Mouse (Mus musculus) midbrain, embryonic 11.5 days (tissue): ENCODE measurements at regions not wholly inside any gene's neighbourhood (a gene's known extent, or its start where the extent isn't known, plus 50 kb on each side); places are given as distances from the start of the nearest gene placed in this dataset.

Experiments used
- ATAC-seq: fragments of 200-750 bp; cut with Nextera tagmentation; 2 replicates; pipeline ENCODE4 v1.8.0; 2017; ENCODE audit warnings: moderate TSS enrichment, moderate library complexity; ENCODE audit not compliant: low FRiP score
- DNase-seq: peaks from one replicate; pipeline ENCODE4 v3.0.0; 2015; ENCODE audit warnings: low spot score; ENCODE audit errors: missing footprints
- H3K27ac ChIP-seq: fragments of 300-500 bp; sonication (generic); 2 replicates; pipeline ENCODE4 v1.5.1; 2014; ENCODE audit warnings: low read depth, low read length
- H3K27me3 ChIP-seq: fragments of 300-500 bp; sonication (generic); 2 replicates; pipeline ENCODE4 v1.6.1; 2014; ENCODE audit warnings: mild to moderate bottlenecking, low read length, moderate library complexity, mixed read lengths; ENCODE audit not compliant: control insufficient read depth, insufficient read depth
- H3K36me3 ChIP-seq: fragments of 300-500 bp; sonication (generic); 2 replicates; pipeline ENCODE4 v1.6.1; 2014; ENCODE audit warnings: mild to moderate bottlenecking, low read length, moderate library complexity, mixed read lengths; ENCODE audit not compliant: control insufficient read depth, insufficient read depth
- H3K4me1 ChIP-seq: fragments of 300-500 bp; sonication (generic); 2 replicates; pipeline ENCODE4 v1.6.1; 2014; ENCODE audit warnings: low read length; ENCODE audit not compliant: control insufficient read depth, insufficient read depth
- H3K4me2 ChIP-seq: fragments of 300-500 bp; sonication (generic); 2 replicates; pipeline ENCODE4 v1.6.1; 2014; ENCODE audit warnings: mild to moderate bottlenecking, moderate library complexity
- H3K4me3 ChIP-seq: fragments of 300-500 bp; sonication (generic); 2 replicates; pipeline ENCODE4 v1.5.1; 2014; ENCODE audit warnings: low read depth, low read length
- H3K9ac ChIP-seq: fragments of 300-500 bp; sonication (generic); 2 replicates; pipeline ENCODE4 v1.6.1; 2014; ENCODE audit warnings: low read length
- H3K9me3 ChIP-seq: fragments of 300-500 bp; sonication (generic); 2 replicates; pipeline ENCODE4 v1.6.1; 2016; ENCODE audit warnings: low read length; ENCODE audit not compliant: control insufficient read depth
- WGBS: fragments of 180-500 bp; shearing (Covaris S2); extraction: QIAGEN DNeasy Blood & Tissue Kit; methylation state at CpG from one replicate; pipeline ENCODE4 v1.1.7; 2014; 5-methylcytosine and 5-hydroxymethylcytosine counted together

DNA sequence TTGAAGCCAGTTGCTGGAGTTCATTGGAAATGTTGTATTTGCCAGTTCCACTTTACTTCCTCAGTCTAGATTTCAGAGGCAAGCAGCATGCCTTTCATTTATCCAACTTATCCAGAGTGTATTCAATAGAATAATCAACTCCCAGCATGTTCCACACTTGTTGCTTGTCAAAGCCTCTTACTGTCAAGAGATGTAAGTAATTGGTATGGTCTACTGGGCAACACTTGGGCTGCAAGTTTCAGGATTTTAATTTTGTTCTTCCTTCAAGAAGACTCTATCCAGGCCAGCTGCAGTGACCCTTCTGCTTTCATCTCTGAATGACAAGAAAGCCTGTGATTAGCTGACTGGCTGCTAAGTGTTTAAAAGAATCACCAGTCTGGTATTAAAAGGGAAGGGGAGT, 3131.6 kb upstream of the Lrrc6 start:
- Histone ChIP-seq H3K27me3 (no peaks in the 10 kb centered on the region), H3K4me1 (no peaks in the 10 kb centered on the region), H3K4me2 (no peak overlapping the region), H3K27ac (no peak overlapping the region), H3K36me3 (no peaks in the 10 kb centered on the region), H3K9ac (no peak overlapping the region), H3K9me3 (no peaks in the 10 kb centered on the region), H3K4me3 (no peak overlapping the region)
- ATAC-seq = 0 out of 2 replicates have a peak, but pooled peaks have one; percentile 38
- peak; percentile 80 for DNase-seq

DNA sequence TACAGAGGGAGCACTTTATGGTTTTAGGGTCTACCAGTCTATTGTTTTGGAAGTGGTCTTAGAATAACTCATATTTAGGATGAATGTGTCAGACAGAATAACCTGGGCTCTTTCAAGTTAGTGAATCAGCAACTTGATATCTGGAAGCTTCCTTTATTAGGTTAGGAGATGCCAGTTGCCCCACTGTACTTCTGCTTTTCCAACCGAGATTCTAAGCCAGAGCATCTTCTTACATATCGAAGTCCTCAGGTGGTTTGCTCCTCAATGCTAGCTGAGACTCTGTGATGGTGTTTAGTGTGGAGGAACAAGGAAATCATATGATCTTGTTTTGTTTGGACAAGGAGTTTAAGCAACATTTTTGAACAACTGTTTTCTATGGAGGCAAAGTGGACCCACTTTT, 3117.3 kb upstream of the Lrrc6 start:
- Histone ChIP-seq H3K4me2 (no peak overlapping the region), H3K4me3 (no peak overlapping the region), H3K36me3 (no peaks in the 10 kb centered on the region), H3K27me3 (no peaks in the 10 kb centered on the region), H3K9me3 (no peaks in the 10 kb centered on the region), H3K27ac (no peak overlapping the region), H3K9ac (no peak overlapping the region), H3K4me1 (no peaks in the 10 kb centered on the region)
- DNase-seq = no peak
- WGBS = 88% methylated on average over 2 of the region's 2 CpGs
- ATAC-seq = no peak

DNA sequence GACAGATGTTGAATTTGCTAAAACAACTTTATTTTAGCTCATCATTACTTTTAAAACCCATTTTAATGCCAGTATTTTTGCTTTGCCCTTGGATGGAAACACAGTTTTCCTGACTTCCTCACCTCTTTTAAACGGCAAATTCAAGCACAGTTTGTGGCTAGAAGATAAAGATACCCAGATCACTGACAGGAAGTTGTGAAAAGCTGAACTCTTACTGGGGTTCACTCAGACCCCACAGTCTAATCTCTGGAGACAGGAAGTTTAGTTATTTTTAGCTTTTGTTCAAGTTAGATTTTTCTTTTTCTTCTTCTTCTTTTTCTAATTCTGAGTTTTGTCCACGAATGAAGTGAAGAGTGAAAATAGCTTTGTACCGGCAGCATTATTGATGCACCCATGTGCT, 3113.3 kb upstream of the Lrrc6 start:
- no peak overlapping the region for H3K27ac ChIP-seq
- H3K36me3 ChIP-seq = no peaks in the 10 kb centered on the region
- DNase-seq = no peak
- no peaks in the 10 kb centered on the region for H3K9me3 ChIP-seq
- ATAC-seq = no peak
- WGBS = 83% methylated on average over 3 of the region's 3 CpGs
- no peak overlapping the region for H3K4me3 ChIP-seq
- H3K9ac ChIP-seq = no peak overlapping the region
- H3K27me3 ChIP-seq = no peaks in the 10 kb centered on the region
- H3K4me2 ChIP-seq = no peak overlapping the region
- H3K4me1 ChIP-seq = no peaks in the 10 kb centered on the region

DNA sequence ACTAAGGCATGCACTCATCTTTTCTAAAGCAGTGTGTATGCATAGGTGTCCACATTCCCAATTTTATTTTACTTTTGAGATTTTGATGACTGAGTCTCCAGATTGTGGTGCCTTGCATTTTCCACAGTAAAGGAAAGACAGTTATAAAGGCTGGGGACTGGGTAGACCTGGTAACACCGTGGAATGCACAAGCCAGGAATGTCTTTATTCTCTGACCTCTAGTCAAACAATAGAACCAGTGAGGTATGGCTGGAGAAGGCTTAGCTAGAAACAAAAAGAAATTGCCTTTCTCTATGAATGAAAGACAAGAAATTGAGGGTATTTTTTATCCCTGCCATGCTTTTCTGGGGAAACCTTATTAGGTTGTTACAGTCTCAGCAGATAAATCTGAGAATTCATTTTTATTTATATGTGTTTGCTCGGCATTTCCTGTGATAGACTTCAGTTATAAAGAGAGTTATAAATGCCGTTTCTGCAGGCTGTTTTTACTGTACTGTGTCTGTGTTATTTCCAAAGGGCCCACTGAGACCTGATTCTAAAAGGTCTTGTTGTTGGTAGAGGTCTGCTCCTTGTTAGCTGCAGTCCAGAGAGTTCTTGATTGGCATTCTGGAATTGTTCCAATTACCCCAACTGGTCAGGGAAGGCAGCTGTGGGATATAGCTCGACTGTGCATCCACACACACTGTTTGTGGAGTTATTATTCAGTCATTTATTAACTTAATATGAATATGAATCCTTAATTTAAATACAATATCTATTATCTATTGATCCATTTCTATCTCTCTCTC, 3090.7 kb upstream of the Lrrc6 start:
- H3K9ac ChIP-seq = no peak overlapping the region
- H3K9me3 ChIP-seq = no peaks in the 10 kb centered on the region
- no peak overlapping the region for H3K4me2 ChIP-seq
- peaks cover 9% of the 10 kb centered on the region for H3K4me1 ChIP-seq
- H3K27ac ChIP-seq = no peak overlapping the region
- peak; percentile 84 for ATAC-seq
- no peak overlapping the region for H3K4me3 ChIP-seq
- 13% methylated on average over 4 of the region's 4 CpGs for WGBS
- no peaks in the 10 kb centered on the region for H3K27me3 ChIP-seq
- no peaks in the 10 kb centered on the region for H3K36me3 ChIP-seq
- DNase-seq = peak; percentile 89

DNA sequence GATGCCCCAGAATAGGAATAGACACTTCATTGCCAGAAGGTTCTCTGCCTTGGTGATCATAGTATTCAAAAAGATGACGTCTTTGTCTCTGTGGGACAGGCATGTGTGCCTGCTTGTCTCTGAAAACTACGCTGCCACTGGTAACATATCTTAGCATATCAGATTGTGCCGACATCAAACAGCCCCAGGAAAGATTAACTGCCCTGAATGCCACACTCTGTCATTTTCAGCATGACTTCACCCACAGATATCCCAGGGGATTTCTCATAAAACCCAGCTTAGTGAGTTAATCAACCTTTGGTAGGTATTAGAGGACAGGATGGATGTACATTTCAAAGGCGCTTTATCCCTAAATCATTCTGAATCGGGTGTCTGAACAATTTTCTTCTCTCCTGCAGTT, 3087.4 kb upstream of the Lrrc6 start:
- H3K36me3 ChIP-seq = no peaks in the 10 kb centered on the region
- no peak for DNase-seq
- H3K27me3 ChIP-seq = no peaks in the 10 kb centered on the region
- no peak overlapping the region for H3K4me2 ChIP-seq
- no peak overlapping the region for H3K4me3 ChIP-seq
- H3K27ac ChIP-seq = no peak overlapping the region
- no peaks in the 10 kb centered on the region for H3K9me3 ChIP-seq
- peaks cover 9% of the 10 kb centered on the region for H3K4me1 ChIP-seq
- ATAC-seq = peak; percentile 63
- H3K9ac ChIP-seq = no peak overlapping the region
- 12% methylated on average over 5 of the region's 5 CpGs for WGBS

DNA sequence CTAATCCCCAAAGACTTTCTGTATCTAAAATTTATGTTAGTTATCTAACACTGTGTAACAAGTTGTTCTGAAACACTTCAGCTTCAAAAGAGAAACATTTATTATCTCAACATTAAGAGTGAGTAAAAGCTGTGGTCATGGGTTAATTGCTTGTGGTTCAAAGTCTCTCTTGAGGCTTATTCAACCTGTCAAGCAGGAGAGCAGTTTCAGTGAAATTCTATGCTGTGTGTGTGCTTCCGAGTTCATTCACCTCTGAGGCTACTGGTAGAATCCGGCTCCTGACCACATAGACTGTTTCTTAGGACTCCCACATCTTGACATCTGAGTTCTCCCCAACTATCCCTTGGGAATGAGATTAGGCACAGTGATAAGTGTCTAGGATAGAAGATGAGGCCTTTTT, 3076.0 kb upstream of the Lrrc6 start:
- Histone ChIP-seq H3K9me3 (no peaks in the 10 kb centered on the region; the same call in 1 of the 2 replicates), H3K4me1 (peaks cover 5% of the 10 kb centered on the region), H3K4me2 (no peak overlapping the region), H3K9ac (no peak overlapping the region), H3K27me3 (no peaks in the 10 kb centered on the region), H3K36me3 (no peaks in the 10 kb centered on the region), H3K27ac (no peak overlapping the region), H3K4me3 (no peak overlapping the region)
- no peak for ATAC-seq
- DNase-seq = no peak
- 26% methylated on average over 2 of the region's 2 CpGs for WGBS

DNA sequence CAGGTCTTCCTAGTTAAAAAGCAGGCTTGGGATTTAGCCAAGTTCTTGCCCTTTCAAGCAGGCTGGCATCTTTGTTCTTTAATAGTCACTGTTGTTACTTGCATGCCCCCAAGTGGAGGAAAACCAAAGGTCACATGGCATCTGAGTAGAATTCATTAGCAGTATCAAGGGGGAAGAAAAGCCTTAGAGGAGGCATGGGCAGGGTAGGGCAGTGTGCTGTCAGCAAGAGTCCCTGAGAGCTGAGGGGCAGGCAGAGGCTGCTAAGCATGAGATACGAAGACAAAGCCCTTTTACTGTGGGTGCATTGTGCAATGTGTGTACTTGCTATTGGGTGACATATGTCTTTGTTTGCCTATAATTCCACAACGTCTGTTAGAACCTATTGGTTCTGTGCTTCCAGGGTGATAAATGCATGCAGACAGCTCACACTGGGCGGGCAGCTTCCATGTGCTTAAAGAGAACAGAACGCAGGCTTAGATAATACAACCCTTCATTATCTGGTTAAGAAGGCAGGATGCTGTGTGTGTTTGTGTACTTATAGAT, 3075.0 kb upstream of the Lrrc6 start:
- Histone ChIP-seq H3K27me3 (no peaks in the 10 kb centered on the region), H3K9ac (no peak overlapping the region), H3K9me3 (no peaks in the 10 kb centered on the region; the same call in 1 of the 2 replicates), H3K27ac (no peak overlapping the region; the same call in 1 of the 2 replicates), H3K4me2 (no peak overlapping the region), H3K36me3 (no peaks in the 10 kb centered on the region), H3K4me1 (peaks cover 5% of the 10 kb centered on the region), H3K4me3 (no peak overlapping the region)
- WGBS = 7% methylated on average over 4 of the region's 4 CpGs
- peak; percentile 98 for ATAC-seq
- DNase-seq = peak; percentile 94

DNA sequence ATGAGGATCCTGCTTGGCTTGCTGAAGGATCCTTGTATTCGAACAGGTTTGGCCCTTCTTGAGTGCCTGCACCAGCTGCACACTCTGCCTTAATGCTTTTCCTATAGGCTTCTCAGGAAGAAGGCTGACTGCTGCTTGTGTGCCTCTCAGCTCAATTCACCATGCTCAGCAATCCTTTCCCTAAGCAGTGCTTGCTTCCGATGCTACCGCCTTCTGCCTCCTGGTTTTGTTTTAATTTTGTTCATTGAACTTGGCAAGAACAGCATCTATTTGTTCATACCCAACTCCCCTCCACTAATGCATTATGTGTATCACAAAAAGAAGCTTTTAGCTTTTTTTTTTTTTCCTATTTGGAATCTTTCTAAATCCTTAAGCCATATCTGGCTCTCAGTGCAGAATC, 3053.5 kb upstream of the Lrrc6 start:
- H3K27ac ChIP-seq = no peak overlapping the region
- H3K9ac ChIP-seq = no peak overlapping the region
- H3K4me3 ChIP-seq = no peak overlapping the region
- ATAC-seq (no peak), DNase-seq (no peak)
- no peak overlapping the region for H3K4me2 ChIP-seq
- no peaks in the 10 kb centered on the region for H3K4me1 ChIP-seq
- 87% methylated on average over 3 of the region's 3 CpGs for WGBS
- no peaks in the 10 kb centered on the region for H3K36me3 ChIP-seq
- H3K9me3 ChIP-seq = no peaks in the 10 kb centered on the region
- no peaks in the 10 kb centered on the region for H3K27me3 ChIP-seq

DNA sequence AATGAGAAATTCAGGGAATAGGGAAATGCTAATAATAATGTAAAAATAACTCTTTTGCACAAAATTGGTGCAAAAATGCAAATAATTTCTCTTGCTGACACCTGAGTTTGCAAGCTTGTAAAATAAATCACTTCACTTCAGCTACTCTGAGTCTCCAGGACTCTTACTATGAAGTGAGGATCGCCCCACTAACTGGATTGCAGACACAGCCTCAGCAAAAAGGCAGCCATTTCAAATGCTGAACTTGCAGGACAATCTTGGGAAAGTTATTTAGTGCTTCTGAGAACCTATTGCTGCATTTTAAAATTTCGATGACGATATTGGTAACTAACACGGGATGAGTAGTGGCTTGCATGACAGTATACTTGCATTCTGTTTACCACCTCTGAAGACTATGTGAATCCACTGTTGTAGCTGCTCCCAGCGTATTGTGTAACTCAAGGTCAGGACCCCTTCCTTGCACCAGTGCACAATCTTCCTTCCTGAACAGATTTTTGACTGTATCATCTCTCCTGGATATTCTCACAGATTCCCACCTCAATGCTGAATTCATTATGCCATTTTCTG, 3051.4 kb upstream of the Lrrc6 start:
- Histone ChIP-seq H3K9ac (no peak overlapping the region), H3K9me3 (no peaks in the 10 kb centered on the region), H3K27ac (no peak overlapping the region), H3K4me1 (no peaks in the 10 kb centered on the region), H3K36me3 (no peaks in the 10 kb centered on the region), H3K4me2 (no peak overlapping the region), H3K4me3 (no peak overlapping the region), H3K27me3 (no peaks in the 10 kb centered on the region)
- DNase-seq (peak; percentile 85), ATAC-seq (no peak)
- 83% methylated on average over 5 of the region's 5 CpGs for WGBS
